Mouse (Mus musculus): ENCODE results near the gene Ppme1.

- no peak for TF ChIP-seq CTCF (IDR thresholded peaks at IDR 0.05; ENCODE audit: low read depth)
- TF ChIP-seq EP300 (IDR thresholded peaks at IDR 0.05; ENCODE audit: low read depth) = no peak
Observed at GRCm38 (mm10) chr7:100356324-100356723, 15.8 kb downstream of the Ppme1 start.
